Mouse (Mus musculus): ENCODE data around the gene Emilin3.

DNA sequence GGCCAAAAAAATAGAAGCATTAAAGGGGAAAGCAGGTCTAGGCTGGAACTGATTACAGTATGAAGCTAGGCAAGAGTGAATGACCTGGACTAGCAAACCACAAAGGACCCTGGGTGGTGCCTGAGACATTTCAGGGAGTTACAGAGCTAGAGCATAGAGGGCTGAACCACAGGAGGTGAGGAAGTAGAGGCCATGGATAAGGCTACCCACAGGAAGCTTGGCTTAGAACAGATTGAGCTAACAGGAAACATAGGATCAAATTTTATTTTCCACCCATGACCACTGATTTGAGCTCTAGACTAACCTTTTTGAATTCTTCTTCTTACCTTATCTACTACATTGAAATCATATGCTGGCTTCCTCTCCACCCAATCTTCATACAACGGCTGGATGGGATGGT, 51.8 kb downstream of the Emilin3 start:
- TF ChIP-seq CTCF (IDR thresholded peaks at IDR 0.05; ENCODE audit: low read depth) (no peak), EP300 (IDR thresholded peaks at IDR 0.05; ENCODE audit: low read depth) (no peak)
